Mouse (Mus musculus) liver, embryonic 16.5 days (tissue): ENCODE measurements around the gene Gm45140. TPM values are rescaled to one million over a fixed set of nuclear protein-coding genes. Genes with fewer than 3 reads are reported as not detected.

Experiments
- ATAC-seq: fragments of 200-750 bp; cut with Nextera tagmentation; 2 replicates; pipeline ENCODE4 v1.8.0; 2017; ENCODE audit warnings: low read depth, mild to moderate bottlenecking, moderate number of reproducible peaks, moderate library complexity
- H3K27ac ChIP-seq: fragments of 300-500 bp; sonication (generic); 2 replicates; pipeline ENCODE4 v1.5.1; 2014; ENCODE audit warnings: mild to moderate bottlenecking, low read length
- H3K27me3 ChIP-seq: fragments of 300-500 bp; sonication (generic); 2 replicates; pipeline ENCODE4 v1.6.1; 2014; ENCODE audit warnings: low read depth, low read length, mixed read lengths; ENCODE audit not compliant: control insufficient read depth, insufficient read depth
- H3K36me3 ChIP-seq: fragments of 300-500 bp; sonication (generic); 2 replicates; pipeline ENCODE4 v1.6.1; 2014; ENCODE audit warnings: mild to moderate bottlenecking; ENCODE audit not compliant: control insufficient read depth, insufficient read depth
- H3K4me1 ChIP-seq: fragments of 300-500 bp; sonication (generic); 2 replicates; pipeline ENCODE4 v1.6.1; 2014; ENCODE audit warnings: low read depth, low read length, mixed read lengths; ENCODE audit not compliant: control insufficient read depth
- H3K4me2 ChIP-seq: fragments of 300-500 bp; sonication (generic); 2 replicates; pipeline ENCODE4 v1.6.1; 2014; ENCODE audit warnings: low read depth, low read length, mixed read lengths
- H3K4me3 ChIP-seq: fragments of 300-500 bp; sonication (generic); 2 replicates; pipeline ENCODE4 v1.5.1; 2014; ENCODE audit warnings: low read depth, mild to moderate bottlenecking, low read length
- H3K9ac ChIP-seq: fragments of 300-500 bp; sonication (generic); 2 replicates; pipeline ENCODE4 v1.6.1; 2014; ENCODE audit warnings: low read depth, low read length
- H3K9me3 ChIP-seq: fragments of 300-500 bp; sonication (generic); replicated peaks from 2 replicates; pipeline ENCODE4 v1.6.1; 2016; ENCODE audit warnings: low read length; ENCODE audit not compliant: control insufficient read depth
- WGBS: fragments of 180-500 bp; shearing (Covaris S2); extraction: QIAGEN DNeasy Blood & Tissue Kit; methylation state at CpG from one replicate; pipeline ENCODE4 v1.1.7; 2014; ENCODE audit not compliant: insufficient replicate concordance; 5-methylcytosine and 5-hydroxymethylcytosine counted together
- polyA plus RNA-seq: library from polyadenylated mRNA; unstranded; fragments of >200 nt; fragmentation: Nextera tagmentation; extraction: Ambion mirVana; gene quantifications from 2 replicates; pipeline ENCODE4 v1.2.1, GENCODE M21; 2015

Gm45140 gene
- polyA plus RNA-seq, 1 experiment from 2014 or later = 4.6 TPM

- H3K4me3 ChIP-seq = peak within 1 kb of the TSS; percentile 90
- peak; percentile 97 for ATAC-seq
Observed at GRCm38 (mm10) chr6:87838551-87839197, 3.1 kb upstream of the Gm45140 start, which contains the start of gene Isy1. Isy1 (minus strand) TSS chr6:87838798.

GRCm38 (mm10) chr6:87820366-87820765 is 15.2 kb downstream of the Gm45140 start:
- 86% methylated on average over 2 of the region's 2 CpGs for WGBS
- Histone ChIP-seq H3K4me2 (no peak overlapping the region), H3K4me3 (no peak overlapping the region), H3K27ac (no peak overlapping the region), H3K9ac (no peak overlapping the region), H3K27me3 (no peaks in the 10 kb centered on the region), H3K4me1 (no peaks in the 10 kb centered on the region), H3K9me3 (no peaks in the 10 kb centered on the region), H3K36me3 (peaks cover 51% of the 10 kb centered on the region)
- no peak for ATAC-seq

More at GRCm38 (mm10) chr6:87838551-87839197, 3.1 kb upstream of the Gm45140 start, which contains the start of gene Isy1:
- no peaks in the 10 kb centered on the region for H3K27me3 ChIP-seq
- peaks cover 24% of the 10 kb centered on the region for H3K36me3 ChIP-seq
- peak within 1 kb of the TSS; percentile 99 for H3K27ac ChIP-seq
- H3K9me3 ChIP-seq = no peaks in the 10 kb centered on the region
- peaks cover 15% of the 10 kb centered on the region for H3K4me1 ChIP-seq
- H3K4me2 ChIP-seq = peak within 1 kb of the TSS; percentile 85
- WGBS = under 1% methylated on average over 46 of the region's 46 CpGs
- peak within 1 kb of the TSS; percentile 92 for H3K9ac ChIP-seq

GRCm38 (mm10) chr6:87814486-87814885 is 21.1 kb downstream of the Gm45140 start:
- no peak overlapping the region for H3K4me3 ChIP-seq
- H3K9ac ChIP-seq = no peak overlapping the region
- peaks cover 13% of the 10 kb centered on the region for H3K36me3 ChIP-seq
- H3K4me1 ChIP-seq = peaks cover 17% of the 10 kb centered on the region
- no peaks in the 10 kb centered on the region for H3K27me3 ChIP-seq
- no peaks in the 10 kb centered on the region for H3K9me3 ChIP-seq
- H3K4me2 ChIP-seq = no peak overlapping the region
- no peak for ATAC-seq
- 84% methylated on average over 5 of the region's 5 CpGs for WGBS
- H3K27ac ChIP-seq = no peak overlapping the region

GRCm38 (mm10) chr6:87812656-87813055 is 22.9 kb downstream of the Gm45140 start:
- Histone ChIP-seq H3K4me1 (peaks cover 33% of the 10 kb centered on the region), H3K4me3 (peak overlapping the region; percentile 85)
- WGBS = 94% methylated on average over 1 of the region's 1 CpGs

GRCm38 (mm10) chr6:87811675-87812338 is 23.8 kb downstream of the Gm45140 start, which contains the start of gene Rab43:
Rab43 (minus strand) TSS chr6:87812164.
- Histone ChIP-seq H3K27ac (peak within 1 kb of the TSS; percentile 99), H3K27me3 (no peaks in the 10 kb centered on the region), H3K4me2 (peak within 1 kb of the TSS; percentile 90), H3K9me3 (no peaks in the 10 kb centered on the region), H3K4me3 (peak within 1 kb of the TSS; percentile 85), H3K9ac (peak within 1 kb of the TSS; percentile 98), H3K4me1 (peaks cover 41% of the 10 kb centered on the region), H3K36me3 (no peaks in the 10 kb centered on the region)
- WGBS = under 1% methylated on average over 56 of the region's 56 CpGs
- ATAC-seq = peak; percentile 90

More at GRCm38 (mm10) chr6:87812656-87813055, 22.9 kb downstream of the Gm45140 start:
- Histone ChIP-seq H3K27me3 (no peaks in the 10 kb centered on the region), H3K4me2 (peak overlapping the region; percentile 90), H3K36me3 (peaks cover 3% of the 10 kb centered on the region; the same call in 1 of the 2 replicates), H3K27ac (peak overlapping the region; percentile 99), H3K9ac (peak overlapping the region; percentile 80), H3K9me3 (no peaks in the 10 kb centered on the region)
- no peak for ATAC-seq

- peak overlapping the region; percentile 79 for H3K4me2 ChIP-seq
- H3K4me1 ChIP-seq = peaks cover 47% of the 10 kb centered on the region
- peak overlapping the region; percentile 85 for H3K4me3 ChIP-seq
- peak; percentile 1; the same call in 1 of the 2 replicates for ATAC-seq
- no peaks in the 10 kb centered on the region for H3K9me3 ChIP-seq
- H3K27me3 ChIP-seq = no peaks in the 10 kb centered on the region
- under 1% methylated on average over 77 of the region's 77 CpGs for WGBS
- H3K27ac ChIP-seq = peak overlapping the region; percentile 99
- H3K36me3 ChIP-seq = no peaks in the 10 kb centered on the region
- peak overlapping the region; percentile 98 for H3K9ac ChIP-seq
Observed at GRCm38 (mm10) chr6:87810713-87811669, 24.6 kb downstream of the Gm45140 start.

GRCm38 (mm10) chr6:87810311-87810710 is 25.3 kb downstream of the Gm45140 start:
- peaks cover 54% of the 10 kb centered on the region for H3K4me1 ChIP-seq
- WGBS = 17% methylated on average over 6 of the region's 6 CpGs

GRCm38 (mm10) chr6:87809651-87810161 is 25.9 kb downstream of the Gm45140 start:
- peak overlapping the region; percentile 85 for H3K4me3 ChIP-seq
- peak overlapping the region; percentile 99 for H3K27ac ChIP-seq
- no peaks in the 10 kb centered on the region for H3K27me3 ChIP-seq
- H3K36me3 ChIP-seq = peaks cover under 1% of the 10 kb centered on the region; the same call in 1 of the 2 replicates
- H3K4me1 ChIP-seq = peaks cover 54% of the 10 kb centered on the region
- 22% methylated on average over 6 of the region's 6 CpGs for WGBS
- peak overlapping the region; percentile 98 for H3K9ac ChIP-seq
- peak; percentile 24 for ATAC-seq
- H3K4me2 ChIP-seq = peak overlapping the region; percentile 79
- H3K9me3 ChIP-seq = no peaks in the 10 kb centered on the region

More at GRCm38 (mm10) chr6:87810311-87810710, 25.3 kb downstream of the Gm45140 start:
- peak overlapping the region; percentile 85 for H3K4me3 ChIP-seq
- ATAC-seq = no peak
- H3K27ac ChIP-seq = peak overlapping the region; percentile 99
- no peaks in the 10 kb centered on the region for H3K27me3 ChIP-seq
- H3K36me3 ChIP-seq = no peaks in the 10 kb centered on the region
- H3K9ac ChIP-seq = peak overlapping the region; percentile 98
- no peaks in the 10 kb centered on the region for H3K9me3 ChIP-seq
- H3K4me2 ChIP-seq = peak overlapping the region; percentile 79
